Mouse (Mus musculus) right cerebral cortex, postnatal 25 days (tissue): ENCODE measurements at regions not wholly inside any gene's neighbourhood (a gene's known extent, or its start where the extent isn't known, plus 50 kb on each side); places are given as distances from the start of the nearest gene placed in this dataset.

ENCODE experiments used
- DNase-seq: peaks from one replicate; pipeline ENCODE4 v3.0.0; 2022

- no peak for DNase-seq
These were observed 68.1 kb downstream of the Cenpw start for GRCm38 (mm10) chr10:30132243-30132642.

DNA sequence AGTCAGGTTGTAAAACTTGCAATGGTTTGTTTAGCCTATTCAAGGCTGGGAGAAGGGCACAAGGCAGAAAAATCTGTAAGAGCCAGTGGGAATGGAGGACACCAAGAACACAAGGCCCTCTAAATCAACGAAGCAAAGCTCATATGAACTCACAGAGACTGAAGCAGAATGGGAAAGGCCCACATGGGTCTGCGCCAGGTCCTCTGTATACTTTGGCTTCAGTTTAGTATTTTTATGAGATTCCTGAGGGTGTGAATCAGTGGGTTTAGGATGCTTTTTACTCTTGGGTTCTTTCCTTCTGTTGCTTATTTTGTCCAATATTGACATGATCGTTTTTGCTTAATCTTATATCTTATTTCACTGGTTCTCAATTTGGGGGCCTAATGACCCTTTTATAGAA, 90.0 kb downstream of the Cenpw start:
- DNase-seq, result no peak

- DNase-seq, result no peak
These were observed 97.9 kb downstream of the Cenpw start for GRCm38 (mm10) chr10:30102443-30102842.

DNA sequence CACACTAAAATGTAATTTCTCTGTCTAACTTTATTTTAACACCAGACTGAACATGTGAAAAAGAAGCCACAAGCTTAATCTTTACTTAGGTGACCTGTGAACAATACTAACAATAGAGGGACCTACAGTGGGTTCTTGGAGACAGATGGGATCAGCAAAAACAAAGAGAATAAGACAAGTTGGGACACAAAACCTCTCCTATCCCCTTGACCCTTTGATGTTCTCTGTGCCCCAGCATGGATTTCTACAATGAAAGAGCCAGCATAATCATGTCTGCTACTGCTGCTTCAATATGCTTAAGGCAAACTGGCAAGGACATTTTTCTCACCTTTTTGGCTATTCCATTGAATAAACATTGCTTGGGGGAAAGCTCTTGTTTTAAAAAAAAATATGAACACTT, 105.8 kb downstream of the Cenpw start:
- no peak for DNase-seq

- no peak for DNase-seq
These were observed 108.8 kb downstream of the Cenpw start for GRCm38 (mm10) chr10:30091549-30091948.

GRCm38 (mm10) chr10:30089406-30089805, 111.0 kb downstream of the Cenpw start:
- DNase-seq, result peak; percentile 37

- DNase-seq, result no peak
These were observed 115.3 kb downstream of the Cenpw start for GRCm38 (mm10) chr10:30085059-30085458.

DNA sequence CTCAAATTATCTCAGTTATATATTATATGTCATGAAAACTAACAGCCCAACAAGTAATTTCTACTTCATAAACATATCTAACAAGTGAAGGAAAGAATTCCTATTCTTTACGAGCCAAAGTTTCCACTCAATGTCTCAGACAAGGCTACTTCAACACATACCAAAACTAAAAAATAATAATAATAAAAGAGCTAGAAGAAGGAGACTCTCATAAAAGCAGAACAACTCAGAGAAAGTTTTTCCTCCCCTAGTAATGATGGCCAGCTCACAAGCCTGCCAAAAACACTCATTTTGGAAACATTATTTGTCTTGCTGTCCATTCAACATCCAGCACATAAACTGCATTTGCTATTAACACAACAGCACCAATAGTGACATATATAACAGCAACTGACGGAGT, 133.7 kb downstream of the Cenpw start:
- DNase-seq, result no peak

DNA sequence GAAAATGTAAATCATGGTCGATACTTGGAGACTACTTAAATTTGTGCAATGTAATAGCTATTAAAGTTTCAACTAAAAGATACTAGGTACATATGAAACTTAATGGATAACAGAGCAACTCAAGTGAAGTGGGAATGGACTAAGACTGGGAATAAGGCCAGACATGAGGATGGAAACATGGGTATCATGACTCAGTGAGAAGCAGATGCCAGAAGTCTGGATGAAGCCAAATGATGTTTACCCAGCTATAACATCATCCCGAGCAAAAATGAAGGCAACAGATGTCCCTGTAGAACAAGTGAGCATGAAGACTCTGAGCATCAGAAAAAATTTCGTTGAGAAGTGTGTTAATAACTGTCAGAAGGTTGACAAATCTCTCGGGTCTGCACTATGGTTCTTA, 169.7 kb downstream of the Cenpw start:
- DNase-seq, result no peak

DNA sequence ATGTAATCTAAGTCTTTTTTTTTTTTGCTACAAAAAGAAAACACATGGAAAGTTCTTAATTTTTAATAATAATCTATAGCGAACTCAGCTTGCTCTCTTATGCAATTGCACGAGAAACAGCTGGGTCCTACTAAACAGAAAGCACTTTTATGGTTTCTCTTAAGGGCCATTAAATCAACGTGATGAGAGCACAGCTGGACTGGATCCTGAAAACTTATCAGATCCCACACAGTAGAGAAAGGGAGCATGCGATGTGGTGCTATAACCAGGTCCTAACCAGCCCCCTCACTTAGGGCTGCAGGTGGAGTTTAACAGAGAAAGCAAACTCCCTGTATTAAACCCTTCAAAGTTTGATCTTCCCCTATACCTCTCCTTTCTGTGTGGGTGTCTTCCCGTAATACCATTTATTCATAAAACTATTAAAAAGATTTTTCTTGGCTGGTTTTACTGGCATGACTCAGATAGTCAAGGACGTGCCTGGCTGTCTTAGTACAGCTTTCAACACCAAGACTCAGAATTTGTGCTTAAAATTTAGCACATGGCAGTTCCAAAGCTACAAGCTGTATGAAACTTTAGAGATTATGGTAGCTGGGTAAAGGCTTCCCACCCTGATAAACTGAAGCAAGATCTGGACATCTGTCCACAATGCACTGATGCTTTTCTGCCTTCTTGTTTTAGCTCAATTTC, 197.3 kb downstream of the Cenpw start:
- DNase-seq, result no peak

DNA sequence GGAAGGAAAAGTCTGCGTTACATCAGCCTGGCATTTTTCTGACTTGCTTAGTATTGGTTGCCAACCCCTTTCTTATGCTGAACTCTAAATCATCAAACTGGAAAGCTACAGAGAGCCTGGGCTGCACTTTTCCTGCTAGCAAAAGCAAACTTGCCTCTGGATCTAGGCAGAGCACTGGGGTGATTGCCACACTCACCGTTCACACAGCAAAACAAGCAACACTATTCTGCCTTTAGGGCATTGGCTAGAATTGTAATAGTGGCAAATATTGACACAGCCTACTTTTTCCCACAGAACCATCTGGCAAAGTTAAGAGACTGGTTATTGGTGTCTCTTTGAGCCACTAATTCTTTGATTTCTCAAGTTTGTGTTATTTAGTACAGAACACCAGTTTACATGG, 199.5 kb downstream of the Cenpw start:
- DNase-seq, result no peak

- DNase-seq, result no peak
These were observed 218.8 kb downstream of the Cenpw start for GRCm38 (mm10) chr10:29981539-29981938.
